Mouse (Mus musculus) testis, postnatal 10 days (tissue): ENCODE results near the gene Crb3.
A peak's percentile ranks its signal among the peaks of the same experiment; 100 is the strongest.
"Not testable (repeated sequence)": the region's sequence is repeated elsewhere in the genome, so short reads cannot be mapped to it uniquely, and the experiment has no call there.

ENCODE experiments used
- DNase-seq: peaks from one replicate; pipeline ENCODE4 v3.0.0; 2021; ENCODE audit warnings: low spot score

Crb3 gene

GRCm38 (mm10) chr17:57058891-57059485 lies at the start of gene Crb3:
TSS of gene Crb3 (plus strand) at chr17:57059105.
- DNase-seq: peak; percentile 63

DNA sequence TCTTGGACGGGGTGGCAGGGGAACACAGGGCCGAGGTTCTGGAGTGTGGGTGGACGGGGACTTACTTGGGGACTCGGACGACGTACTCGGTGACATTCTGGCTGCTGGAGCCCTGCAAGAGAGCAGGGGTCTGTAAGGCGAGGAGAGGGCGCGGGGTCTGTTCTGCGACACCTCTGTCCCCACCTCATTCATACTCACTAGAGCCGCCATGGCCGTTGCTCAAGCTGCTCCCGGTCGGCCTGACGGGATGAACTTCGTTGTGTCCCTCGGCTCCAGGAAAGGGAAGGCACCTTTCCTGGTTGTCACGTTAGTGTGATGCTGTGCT lies 48.0 kb upstream of the Crb3 start:
- DNase-seq: no peak

DNA sequence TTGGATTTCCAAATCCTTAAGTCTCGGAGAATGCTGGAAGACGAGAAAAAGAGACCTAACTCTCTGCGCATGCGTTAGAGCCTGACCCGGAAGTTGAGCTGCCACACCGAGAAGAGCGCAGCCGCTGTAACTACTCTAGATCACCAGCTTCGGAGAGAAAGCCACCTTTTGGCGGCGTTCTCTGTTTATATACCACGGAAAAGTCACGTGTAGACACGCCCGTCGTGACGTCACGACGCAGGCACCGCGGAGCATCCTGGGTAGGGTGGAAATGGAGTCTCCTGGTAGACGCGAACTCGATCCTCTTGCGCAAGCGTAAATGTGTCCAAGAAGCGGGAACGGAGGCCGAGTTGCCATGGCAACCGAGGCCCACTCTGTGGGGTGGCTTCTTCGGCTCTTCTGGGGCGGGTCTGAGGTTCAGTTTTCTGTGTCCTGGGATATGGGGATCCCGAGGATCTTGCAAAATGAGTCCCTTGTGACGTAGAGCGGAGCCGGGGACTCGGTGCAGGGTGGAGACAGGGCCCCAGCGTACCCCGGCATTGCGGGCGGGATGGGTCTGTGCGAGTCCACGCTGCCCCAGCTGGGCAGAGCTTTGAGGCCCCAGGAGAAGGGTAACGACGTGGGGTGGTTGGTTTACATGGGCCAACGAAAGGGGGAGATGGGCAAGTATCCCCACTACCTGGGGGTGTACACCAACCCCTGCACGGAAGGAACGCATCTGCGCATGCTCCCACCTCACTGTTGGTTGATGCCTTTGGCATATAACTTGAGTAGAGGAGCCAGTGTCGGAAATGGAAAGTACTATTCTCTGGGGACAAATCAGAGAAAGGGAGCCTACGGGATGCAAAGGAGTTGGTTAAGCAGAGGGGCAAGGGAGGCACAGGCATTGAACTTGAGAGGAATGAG lies 47.4 kb upstream of the Crb3 start, which contains the start of the genes Gtf2f1 and Gm17949:
Gene Gtf2f1 (minus strand): TSS at position 53 of the 906 bp plus-strand sequence.
Gene Gm17949 (plus strand): TSS at position 234 of the 906 bp plus-strand sequence.
- peak; percentile 95 for DNase-seq

DNA sequence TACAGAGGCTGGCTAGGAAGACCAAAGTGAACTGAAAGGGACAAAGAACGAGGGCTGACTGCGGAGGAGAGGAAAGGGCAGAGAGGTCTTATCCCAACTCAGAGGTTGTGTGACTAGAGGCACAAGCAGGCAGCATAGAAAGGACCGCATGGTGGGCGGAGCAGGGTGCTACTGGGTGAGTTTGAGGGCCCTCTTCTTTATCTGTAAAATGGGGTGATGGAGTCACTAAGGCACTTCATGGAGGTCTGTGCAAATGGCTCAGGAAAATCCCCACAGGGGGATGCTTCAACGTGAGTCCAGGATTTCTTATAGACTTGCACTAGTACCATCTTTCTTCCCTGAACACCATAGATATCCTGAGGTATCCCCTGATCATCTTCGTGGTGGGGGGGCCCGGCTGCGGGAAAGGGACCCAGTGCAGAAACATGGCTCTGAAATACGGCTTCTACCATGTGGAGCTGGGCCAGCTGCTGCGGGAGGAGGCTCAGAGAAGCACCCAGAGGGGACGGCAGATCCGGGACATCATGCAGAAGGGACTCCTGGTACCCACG lies 46.6 kb upstream of the Crb3 start:
- no peak for DNase-seq

DNA sequence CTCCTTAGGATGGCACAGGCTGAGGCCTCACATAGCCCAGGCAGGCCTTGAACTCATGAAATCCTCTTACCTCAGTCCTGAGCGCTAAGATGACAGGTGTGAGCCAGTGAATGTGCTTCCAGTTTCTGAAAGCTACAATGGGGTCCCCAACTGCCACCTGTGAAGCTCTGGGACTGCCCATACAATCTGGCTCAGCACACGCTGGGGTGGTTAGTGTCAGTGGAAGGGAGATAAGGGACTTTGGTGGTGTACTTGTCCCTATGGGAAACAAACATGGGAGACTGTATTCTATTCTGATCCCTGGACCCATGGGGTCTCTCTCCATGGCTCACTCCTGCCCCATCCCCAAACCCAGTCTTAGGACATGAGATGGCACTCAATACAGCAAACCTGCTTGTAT lies 39.2 kb upstream of the Crb3 start:
- DNase-seq: no peak

GRCm38 (mm10) chr17:57020960-57021359 lies 37.9 kb upstream of the Crb3 start:
- DNase-seq: no peak

- DNase-seq: no peak
Measured at GRCm38 (mm10) chr17:57027471-57027870, 31.4 kb upstream of the Crb3 start.

DNA sequence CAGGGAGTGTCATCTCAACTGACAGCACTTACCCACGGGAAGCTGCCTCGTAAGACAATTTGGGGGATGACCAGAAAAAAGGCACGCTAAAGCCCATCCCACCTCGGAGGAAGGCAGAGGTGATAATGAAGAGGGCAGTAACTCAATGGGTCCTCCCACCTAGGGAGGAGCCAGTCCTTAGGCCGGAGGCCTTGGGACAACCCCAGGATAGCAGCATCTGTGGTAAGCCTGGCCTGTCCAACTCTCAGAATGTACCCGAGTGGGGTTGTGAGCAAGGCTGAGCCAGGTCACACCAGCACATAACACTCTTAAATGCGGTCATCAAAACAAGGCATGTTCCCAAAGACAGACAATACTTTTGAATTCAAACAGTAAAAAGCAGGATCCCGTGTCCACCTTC lies 29.2 kb upstream of the Crb3 start:
- DNase-seq: no peak

DNA sequence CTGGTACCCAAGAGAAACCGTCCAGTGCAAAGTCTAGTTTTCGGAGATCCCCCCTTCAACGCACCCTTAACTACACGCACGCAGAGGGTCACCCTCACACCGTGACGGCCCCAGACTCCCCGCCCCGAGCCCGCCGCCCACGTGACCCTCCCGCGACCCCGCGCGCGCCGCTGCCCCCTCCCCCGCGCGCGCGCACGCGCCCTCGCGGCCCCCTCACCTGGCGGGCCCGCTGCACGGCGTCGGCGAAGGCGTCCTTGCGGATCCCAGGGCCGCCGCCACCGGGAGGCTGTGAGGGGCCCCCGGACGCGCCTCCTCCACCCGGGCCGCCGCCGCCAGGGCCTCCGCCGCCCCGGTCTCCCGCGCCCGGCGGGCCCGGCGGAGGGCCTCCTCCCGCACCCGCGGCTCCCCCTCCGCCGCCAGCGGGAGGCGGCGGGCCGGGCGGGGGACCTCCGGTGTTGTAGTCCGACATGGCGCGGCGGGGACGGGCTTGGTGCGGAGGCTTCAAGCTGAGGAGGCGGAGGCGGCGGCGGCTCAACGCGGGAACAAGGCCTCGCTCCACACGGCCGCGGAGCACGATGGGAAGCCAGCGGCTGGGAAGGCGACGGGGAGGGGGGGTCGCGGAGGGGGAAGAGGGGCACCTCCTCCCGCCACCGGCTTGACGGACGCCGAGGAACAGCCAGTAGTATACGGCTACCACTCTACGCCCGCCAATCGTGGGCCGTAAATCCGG lies 27.8 kb upstream of the Crb3 start, which contains the start of gene Khsrp:
Gene Khsrp (minus strand): TSS at position 592 of the 730 bp plus-strand sequence.
- peak; percentile 96 for DNase-seq

- peak; percentile 99 for DNase-seq
Measured at GRCm38 (mm10) chr17:57031661-57032420, 27.1 kb upstream of the Crb3 start.

DNA sequence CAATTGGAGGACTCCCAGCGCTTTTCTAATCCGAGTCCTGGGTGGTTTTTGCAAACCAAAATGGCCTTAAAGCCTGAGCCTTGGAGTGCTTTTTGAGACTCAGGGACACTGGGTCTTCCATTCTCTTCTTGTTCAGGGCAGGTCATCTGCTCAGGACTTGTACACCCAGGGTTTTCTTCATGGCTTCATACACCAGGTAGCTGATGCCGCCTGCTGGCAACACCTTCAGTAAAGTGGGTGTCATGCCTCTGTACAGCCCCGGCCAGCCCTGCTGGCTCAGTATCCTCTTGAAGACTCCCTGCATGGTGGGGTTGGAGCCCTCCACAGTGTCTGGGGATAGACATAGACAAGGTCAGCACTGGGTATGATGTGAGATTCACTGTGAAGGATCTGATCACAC lies 26.1 kb upstream of the Crb3 start:
- DNase-seq: no peak

DNA sequence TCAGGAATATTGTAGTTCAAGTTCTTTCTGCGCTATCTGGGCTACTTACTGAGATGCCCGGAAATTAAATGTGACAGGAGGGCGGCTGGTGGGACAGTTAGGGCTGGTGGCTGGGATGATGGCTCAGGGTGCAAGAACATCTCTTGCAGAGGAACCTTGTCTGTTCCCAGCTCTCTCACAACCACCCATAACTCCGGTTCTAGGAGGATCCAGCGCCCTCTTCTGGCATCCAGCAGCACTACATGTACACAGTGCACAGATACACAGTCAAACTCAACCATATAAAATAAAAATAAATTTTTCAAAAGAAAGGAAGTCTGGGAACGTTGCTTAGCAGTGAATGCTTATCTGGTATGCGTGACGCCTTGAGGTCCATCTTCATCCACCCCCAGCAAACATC lies 19.9 kb upstream of the Crb3 start:
- DNase-seq: no peak

DNA sequence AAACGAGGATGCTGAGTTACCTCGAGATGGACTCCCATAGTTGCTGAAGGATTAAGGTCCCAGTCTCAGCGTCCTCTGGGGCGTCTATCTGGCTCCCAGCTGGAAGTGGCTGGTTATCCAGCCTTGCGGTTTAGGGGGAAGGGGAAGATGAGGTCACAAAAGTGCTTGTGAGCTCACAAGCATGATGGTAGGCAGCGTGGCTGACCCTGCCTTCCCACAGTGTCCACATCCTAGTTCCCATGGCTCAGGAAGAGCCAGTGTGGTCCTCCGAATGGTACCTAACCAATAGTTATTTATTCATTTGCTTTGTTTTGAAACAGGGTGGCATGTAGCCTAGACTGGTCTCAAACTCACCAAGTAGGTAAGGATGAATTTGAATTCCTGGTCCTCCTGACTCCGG lies 17.4 kb upstream of the Crb3 start, which contains the start of gene Slc25a41:
Gene Slc25a41 (minus strand): TSS at position 101 of the 400 bp plus-strand sequence.
- DNase-seq: no peak

- peak; percentile 73 for DNase-seq
Measured at GRCm38 (mm10) chr17:57047406-57047805, 11.5 kb upstream of the Crb3 start.

GRCm38 (mm10) chr17:57048816-57049215 lies 10.1 kb upstream of the Crb3 start:
- no peak for DNase-seq

DNA sequence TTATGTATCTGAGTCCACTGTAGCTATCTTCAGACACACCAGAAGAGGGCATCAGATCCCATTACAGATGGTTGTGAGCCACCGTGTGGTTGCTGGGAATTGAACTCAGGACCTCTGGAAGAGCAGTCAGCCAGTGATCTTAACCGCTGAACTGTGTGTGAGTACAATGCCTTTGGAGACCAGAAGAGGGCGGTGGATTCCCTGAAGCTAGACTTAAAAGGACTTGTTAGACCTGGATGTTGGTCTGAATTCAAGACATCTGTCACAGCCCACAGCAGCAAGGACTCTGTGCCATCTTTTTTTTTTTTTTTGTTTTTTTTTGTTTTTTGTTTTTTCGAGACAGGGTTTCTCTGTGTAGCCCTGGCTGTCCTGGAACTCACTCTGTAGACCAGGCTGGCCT lies 7.2 kb upstream of the Crb3 start:
- DNase-seq: not testable (repeated sequence)

- DNase-seq: no peak
Measured at GRCm38 (mm10) chr17:57056246-57056645, 2.7 kb upstream of the Crb3 start.

DNA sequence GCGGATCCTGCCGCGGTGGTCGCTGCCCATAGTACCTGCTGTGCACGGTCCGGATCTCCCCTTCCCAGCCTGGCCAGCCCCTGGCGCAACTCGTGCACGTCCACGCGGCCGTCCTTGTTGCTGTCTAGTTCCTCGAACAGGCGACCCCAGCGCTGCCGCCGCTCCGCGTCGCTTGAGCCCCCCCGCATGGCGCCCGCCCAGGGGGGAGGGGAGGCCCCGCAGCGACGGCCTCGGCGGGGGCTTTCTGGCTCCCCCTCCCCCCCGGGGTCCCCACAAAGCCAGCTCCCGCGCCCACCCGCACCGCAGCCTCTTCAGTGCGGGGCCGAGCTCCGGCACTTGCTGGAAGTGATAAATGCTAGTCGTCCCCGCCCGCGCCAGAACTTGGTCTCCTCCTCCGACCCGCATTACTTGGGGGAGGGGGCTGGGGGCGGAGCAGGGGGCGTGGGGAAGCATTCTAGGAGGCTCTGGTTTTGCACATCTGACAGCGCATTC lies 627 bp downstream of the Crb3 start, which contains the start of gene Slc25a23:
Gene Slc25a23 (minus strand): TSS at position 378 of the 492 bp plus-strand sequence.
- DNase-seq: peak; percentile 86

DNA sequence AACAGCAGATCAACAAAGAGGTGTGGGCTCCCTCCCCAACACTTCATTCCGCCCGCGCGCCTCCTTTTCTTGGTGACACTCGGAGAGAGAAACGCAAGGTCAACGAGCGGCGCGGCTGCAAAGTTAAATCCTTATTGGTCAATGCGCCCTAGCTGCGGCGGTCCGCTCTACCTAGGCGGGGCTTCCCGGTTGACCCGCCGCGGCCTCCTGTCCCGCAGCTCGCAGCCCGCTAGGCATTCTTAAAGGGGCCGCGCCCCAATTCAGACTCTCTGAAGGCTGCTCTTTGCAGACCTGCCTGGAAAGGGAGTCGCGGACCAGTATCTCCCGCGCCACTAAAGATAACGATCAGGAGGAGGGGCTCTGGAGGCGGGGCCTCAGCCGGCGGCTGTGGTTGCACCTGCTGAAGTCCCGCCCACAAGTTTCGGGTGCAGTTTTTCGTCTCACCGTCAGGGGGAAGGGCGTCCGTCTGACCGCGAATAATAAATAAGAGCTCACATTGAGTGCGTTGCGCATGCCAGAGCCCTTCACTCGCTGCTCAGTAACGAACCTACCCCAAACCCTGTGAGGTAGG lies 1.4 kb downstream of the Crb3 start:
- DNase-seq: peak; percentile 95

GRCm38 (mm10) chr17:57061069-57061468 lies 2.2 kb downstream of the Crb3 start:
- no peak for DNase-seq

DNA sequence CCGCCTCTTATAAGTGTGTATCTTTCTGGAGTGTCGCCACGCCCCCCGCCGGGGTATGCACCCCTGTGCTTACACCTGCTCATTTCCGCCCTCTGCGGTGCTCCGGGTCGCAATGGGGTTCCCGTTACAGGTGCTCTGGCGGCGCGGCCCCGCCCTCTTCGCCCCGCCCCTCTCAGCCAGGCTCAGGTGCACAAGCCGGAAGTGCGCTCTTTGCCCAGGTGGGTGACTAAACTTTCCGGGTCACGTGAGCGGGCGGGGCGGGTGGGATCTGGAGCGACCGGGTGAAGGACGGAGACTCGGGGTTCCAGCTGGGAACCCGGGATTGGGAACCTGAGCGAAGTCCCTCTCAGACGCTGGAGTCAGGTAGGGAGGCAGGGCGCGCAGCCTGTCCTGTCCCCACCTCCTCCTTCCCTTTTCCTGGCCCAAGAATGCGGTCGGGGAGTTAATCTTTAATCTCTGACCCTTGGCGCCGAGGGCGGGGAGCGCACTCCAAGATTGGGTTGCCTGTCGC lies 3.2 kb downstream of the Crb3 start:
- peak; percentile 64 for DNase-seq
